Mouse (Mus musculus) kidney, postnatal 36 days (tissue): ENCODE results near the gene Prkn.

Experiments used
- DNase-seq, 2 experiments: peaks; one replicate each; pipeline ENCODE4 v3.0.0; 2021 to 2022; ENCODE audit warnings: mixed read lengths in 2 of 2

Prkn gene

DNA sequence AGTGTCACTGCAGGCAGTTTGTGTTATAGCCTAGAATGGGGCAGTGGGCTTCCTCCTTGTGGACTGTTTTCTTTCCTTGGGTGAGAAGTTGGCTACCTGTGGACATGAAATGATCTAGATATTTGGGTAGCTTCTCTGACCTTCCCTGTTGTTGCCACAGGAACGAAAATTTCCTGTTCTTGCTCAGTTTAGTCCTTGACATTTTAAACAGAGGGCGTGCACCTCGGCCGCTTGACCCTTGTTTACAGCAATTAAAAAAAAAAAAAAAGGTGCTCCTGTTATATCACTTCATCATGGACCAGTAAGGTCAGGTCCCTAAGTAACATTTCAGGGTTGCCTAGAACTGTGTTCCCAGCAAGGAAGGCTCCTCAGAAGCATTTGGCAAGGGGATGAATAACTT lies 927.1 kb downstream of the Prkn start:
- no peak for DNase-seq

GRCm38 (mm10) chr17:11768345-11768744 lies 928.2 kb downstream of the Prkn start:
- DNase-seq: no peak

- no peak for DNase-seq
Measured at GRCm38 (mm10) chr17:11768971-11769370, 928.8 kb downstream of the Prkn start.

DNA sequence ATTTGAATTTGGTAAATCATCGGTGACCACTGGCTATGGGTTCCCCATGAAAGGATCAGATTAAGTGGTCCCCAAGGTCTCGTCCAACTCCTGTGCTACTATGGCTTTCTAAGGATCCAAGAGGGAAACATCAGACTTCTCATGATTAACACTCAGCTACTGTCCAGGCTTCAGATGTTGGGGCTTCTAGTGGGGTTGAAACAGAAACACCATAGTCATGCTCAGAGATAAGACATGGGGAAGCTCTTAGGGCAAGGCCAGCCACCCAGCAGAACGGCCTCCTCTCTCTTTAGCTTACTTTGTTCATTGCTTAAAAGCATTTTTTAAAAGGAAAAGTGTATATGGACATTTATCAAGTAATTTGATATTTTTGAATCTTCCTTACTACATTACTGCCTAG lies 929.3 kb downstream of the Prkn start:
- no peak for DNase-seq

DNA sequence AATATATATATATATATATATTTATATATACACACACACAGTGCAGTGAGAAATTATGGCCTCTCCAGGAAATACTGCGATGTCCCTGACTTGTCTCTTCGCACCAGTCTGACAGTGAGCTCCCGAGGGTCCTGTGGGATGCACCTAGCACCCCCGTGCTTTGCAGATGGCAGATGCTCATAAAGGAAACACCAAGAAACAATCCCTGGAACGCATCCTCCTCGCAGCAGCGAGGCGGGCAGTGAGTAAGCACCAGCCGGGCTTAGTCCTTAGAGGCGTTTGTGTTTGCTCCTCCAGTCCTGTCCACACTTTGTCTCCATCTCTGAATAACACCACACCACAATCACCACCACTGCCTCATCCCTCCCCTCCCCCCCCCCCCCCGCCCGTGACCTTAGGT lies 939.4 kb downstream of the Prkn start:
- no peak for DNase-seq

DNA sequence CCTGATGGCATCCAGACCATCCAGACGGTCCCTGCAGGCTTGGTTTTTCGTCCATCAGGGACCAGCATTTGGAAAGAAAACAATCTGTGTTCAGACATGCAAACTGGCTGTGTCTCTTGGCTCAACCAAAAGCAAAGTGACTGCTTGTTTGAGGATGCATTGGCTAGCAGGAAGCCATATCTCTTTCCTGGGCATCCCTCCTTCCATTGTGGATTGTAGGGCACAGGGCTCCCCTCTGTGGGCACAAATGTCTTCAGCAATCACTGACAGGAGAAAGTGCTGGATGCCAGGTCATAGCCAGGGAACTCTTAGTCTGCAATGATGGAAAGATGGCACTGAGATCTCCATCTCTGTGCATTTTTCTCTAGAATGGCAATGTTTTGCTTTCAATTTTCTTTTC lies 939.8 kb downstream of the Prkn start:
- peak in 1 of 2 experiments; percentile 10 for DNase-seq

GRCm38 (mm10) chr17:11780805-11781481 lies 940.8 kb downstream of the Prkn start:
- DNase-seq: peak; percentile 55 to 58

- DNase-seq: no peak
Measured at GRCm38 (mm10) chr17:11788270-11788936, 948.2 kb downstream of the Prkn start.

DNA sequence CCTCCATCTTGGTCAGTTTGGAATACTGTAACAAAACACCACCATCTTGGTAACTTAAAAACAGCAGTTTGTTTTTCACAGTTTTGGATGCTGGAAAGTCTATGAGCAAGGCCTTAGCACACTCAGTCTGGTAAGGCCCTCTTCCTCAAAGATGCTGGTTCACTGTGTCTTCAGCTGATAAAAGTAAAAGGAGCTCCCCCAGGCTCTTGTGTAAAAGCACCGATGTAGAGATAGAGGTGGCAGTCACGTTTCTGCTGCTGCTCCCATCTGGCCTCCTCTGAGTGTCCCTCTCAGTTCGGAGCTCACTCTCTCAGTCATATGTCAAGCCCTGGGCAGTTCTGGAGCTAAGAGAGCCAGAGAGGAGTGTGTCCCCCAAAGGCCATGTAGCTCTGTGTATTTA lies 955.8 kb downstream of the Prkn start:
- no peak for DNase-seq

GRCm38 (mm10) chr17:11801226-11801625 lies 961.0 kb downstream of the Prkn start:
- no peak for DNase-seq

DNA sequence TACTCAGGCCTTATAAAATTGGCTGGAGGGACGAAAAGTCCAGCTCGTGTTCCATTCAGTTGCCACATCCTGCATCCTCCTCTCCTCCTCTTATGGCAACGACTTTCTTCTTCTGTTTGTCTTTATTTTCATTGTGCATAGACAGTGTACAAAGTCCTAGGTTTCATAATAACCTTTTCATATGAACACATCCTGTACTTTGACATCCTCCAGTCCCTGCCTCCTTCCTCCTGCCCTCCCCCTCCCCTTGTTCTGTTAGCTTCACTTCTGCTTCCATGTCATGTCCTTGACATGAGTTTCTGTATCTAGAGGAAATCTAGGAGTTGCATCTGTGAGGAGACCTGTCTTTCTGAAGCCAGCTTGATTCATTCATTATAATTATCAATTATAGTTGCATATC lies 967.1 kb downstream of the Prkn start:
- no peak for DNase-seq

GRCm38 (mm10) chr17:11817886-11818285 lies 977.7 kb downstream of the Prkn start:
- DNase-seq: no peak

DNA sequence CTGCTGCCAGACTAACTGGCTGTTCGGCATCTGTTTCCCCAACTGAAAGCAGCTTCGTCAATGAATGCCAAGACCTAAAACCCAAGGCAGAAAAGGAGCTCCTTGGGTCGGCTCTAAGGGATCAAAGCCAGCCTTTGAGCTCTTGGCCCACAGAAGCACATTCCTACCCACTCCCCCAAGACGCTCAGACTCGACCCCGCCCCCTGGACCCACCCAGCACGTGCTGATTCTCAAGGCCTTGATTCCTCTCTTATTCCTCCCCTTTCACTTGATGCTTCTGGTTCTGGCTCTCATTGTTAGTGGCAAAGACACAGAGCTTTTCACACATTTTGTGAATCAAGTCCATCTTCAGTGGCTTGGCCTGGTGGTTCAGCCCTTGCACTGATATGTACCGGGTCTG lies 979.3 kb downstream of the Prkn start:
- DNase-seq: no peak

- no peak for DNase-seq
Measured at GRCm38 (mm10) chr17:11820757-11821156, 980.6 kb downstream of the Prkn start.

DNA sequence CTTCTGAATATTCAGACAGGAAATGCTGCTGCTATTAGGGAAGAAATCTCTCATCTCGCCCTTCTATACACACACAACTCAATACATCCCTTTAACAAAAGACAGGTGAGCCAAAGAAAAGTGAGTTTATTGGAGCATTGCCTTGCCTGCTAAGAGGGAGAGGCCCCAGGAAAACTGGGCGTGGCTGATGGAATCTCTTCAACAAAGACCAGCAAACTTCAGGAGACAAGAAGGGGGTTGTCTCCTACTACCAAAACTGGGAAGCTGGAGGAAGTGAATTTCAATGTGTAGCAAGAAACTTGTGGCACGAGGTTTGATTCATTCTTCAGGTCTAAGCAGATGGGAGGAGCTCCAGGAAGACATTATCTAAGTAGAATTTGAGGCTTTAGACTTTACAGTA lies 989.3 kb downstream of the Prkn start:
- no peak for DNase-seq

DNA sequence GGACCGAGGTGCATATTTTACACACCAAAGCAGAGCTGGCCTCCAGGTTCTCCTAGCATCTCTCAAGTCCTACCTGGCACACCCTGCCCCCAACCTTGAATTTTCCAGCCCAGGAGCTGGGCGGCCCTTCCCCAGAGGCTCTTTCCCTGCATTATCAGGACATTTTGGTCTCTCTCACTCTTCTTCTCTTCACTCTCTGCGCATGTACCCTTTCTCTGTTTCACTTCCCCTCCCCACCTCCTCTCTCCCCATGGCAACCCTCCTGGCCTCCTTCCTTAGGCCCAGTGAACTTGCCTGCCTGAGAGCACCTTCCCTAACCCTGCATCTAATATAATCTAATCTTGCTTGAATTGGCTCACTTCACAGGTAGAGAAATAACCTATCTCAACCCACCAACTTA lies 996.9 kb downstream of the Prkn start:
- DNase-seq: no peak

DNA sequence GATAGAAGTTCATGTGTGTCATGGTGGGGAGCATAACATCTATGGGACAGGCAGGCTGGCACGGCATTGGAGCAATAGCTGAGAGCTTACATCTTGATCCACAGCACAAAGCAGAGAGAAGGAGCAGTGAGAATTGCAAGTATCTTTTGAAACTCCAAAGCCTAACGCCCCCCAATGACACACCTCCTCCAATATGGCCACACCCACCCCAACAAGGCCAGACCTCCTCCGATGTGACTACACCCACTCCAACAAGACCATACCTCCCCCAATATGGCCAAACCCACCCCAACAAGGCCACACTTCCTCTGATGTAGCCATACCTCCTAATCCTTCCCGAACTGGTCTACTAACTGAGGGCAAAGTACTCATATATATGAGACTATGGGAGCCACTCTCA lies 1004.3 kb downstream of the Prkn start:
- no peak for DNase-seq

GRCm38 (mm10) chr17:11844989-11845388 lies 1004.8 kb downstream of the Prkn start:
- no peak for DNase-seq

DNA sequence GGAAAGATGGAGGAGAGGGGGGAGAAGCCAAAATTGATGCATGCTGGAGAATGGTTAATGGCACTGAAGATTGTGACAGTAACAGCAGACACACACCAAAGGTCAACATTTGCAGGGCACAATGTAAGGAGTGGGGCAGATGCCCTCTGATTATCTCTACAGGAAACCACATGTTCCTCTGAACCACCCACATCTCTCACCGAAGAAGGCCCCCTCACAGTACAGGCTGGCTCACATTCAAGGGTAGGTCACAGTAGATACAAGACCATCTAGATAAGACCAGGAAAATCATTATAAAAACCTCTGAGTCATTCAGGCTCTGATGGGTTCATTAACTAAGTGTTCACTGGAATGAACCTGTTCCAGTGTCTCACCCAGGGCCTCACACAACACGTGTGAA lies 1005.3 kb downstream of the Prkn start:
- DNase-seq: no peak

- DNase-seq: peak; percentile 32 to 52
Measured at GRCm38 (mm10) chr17:11854571-11854970, 1014.4 kb downstream of the Prkn start.

GRCm38 (mm10) chr17:11858772-11859405 lies 1018.7 kb downstream of the Prkn start:
- DNase-seq: no peak

DNA sequence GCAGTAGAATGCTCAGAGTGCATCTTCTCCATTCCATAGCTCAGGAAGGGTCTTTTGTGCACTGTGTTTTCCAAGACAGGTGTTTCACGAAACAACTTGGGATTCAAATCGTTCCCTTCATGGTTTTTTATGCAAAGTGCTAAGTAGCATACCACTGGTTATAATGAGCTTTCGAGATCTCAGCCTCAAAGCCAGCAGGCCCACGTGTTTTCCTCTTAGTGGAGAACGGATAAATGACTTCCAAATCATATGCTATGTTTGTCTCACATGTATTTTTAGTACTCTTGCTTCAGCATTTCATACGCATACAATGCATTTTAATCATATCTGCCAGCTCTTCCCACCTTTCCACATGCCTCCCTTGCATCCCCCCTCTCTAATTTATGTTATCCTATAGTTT lies 1021.0 kb downstream of the Prkn start:
- no peak for DNase-seq

- no peak for DNase-seq
Measured at GRCm38 (mm10) chr17:11862360-11862759, 1022.2 kb downstream of the Prkn start.

DNA sequence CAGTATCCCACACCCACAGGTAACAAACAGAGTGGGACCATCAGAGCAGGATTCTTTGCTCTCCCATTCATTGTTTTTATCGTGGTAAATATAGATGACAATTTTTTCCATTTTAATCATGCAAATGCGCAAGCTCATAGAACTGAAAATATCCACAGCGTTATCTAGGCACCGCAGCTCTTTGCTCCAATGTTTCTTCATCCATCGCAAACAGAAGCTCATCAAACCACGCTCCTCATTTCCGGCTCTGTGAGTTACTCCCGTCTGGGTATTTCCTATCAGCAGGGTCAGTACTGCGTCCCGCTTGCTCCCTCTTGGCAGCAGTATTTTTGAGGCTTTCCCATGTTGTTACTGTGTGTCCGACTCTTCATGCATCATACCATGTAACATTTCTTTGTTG lies 1022.8 kb downstream of the Prkn start:
- DNase-seq: no peak
